ENCODE assay signal across 36 mouse cellular contexts in genomic region chr8:47957560-47957959, GRCm38 (mm10).
"Had no signal": no experiment of that assay in that cellular context is flagged by ENCODE, and none has a peak within 500 bp of the region (broad histone marks: within the 10 kb centered on the region; RNA-seq: fewer than 3 reads in every experiment).

No protein-coding gene starts in this region.

- H3K9ac ChIP-seq: heart, embryonic 12.5 days; heart, embryonic 13.5 days; heart, embryonic 15.5 days; hindbrain, embryonic 12.5 days; hindbrain, embryonic 13.5 days; hindbrain, embryonic 14.5 days; hindbrain, embryonic 15.5 days; intestine, embryonic 15.5 days; kidney, embryonic 15.5 days had no signal

- DNase-seq: heart, adult 18-20 months; heart, adult 2 months; heart, postnatal 10 days; heart, postnatal 14 days; heart, postnatal 36 days; heart, postnatal 4 days; kidney, adult 11 months; kidney, adult 18-20 months; kidney, adult 2 months; kidney, adult 8-10 months; kidney, adult 9 months; kidney, postnatal 10 days; kidney, postnatal 14 days; kidney, postnatal 25 days; kidney, postnatal 36 days; kidney, postnatal 4 days; layer of hippocampus, adult 9-11 months had no signal

- ATAC-seq: hindbrain, embryonic 16.5 days; hindbrain, postnatal 0 days; inflammation-experienced regulatory T-cells, adult 6 months; intestine, embryonic 15.5 days; intestine, embryonic 16.5 days; intestine, postnatal 0 days had no signal

- H3K36me3 ChIP-seq: heart, embryonic 10.5 days; heart, embryonic 12.5 days; heart, embryonic 13.5 days; heart, embryonic 15.5 days; hindbrain, embryonic 10.5 days; hindbrain, embryonic 12.5 days; hindbrain, embryonic 13.5 days; hindbrain, embryonic 15.5 days; intestine, embryonic 15.5 days; kidney, embryonic 15.5 days had no signal

- H3K4me3 ChIP-seq: heart, adult 2 months; heart, embryonic 10.5 days; heart, embryonic 12.5 days; heart, embryonic 13.5 days; heart, embryonic 15.5 days; hindbrain, embryonic 10.5 days; hindbrain, embryonic 12.5 days; hindbrain, embryonic 13.5 days; hindbrain, embryonic 15.5 days; intestine, embryonic 15.5 days; kidney, embryonic 15.5 days; layer of hippocampus, adult 2 months had no signal

- H3K4me2 ChIP-seq: heart, embryonic 11.5 days; heart, embryonic 12.5 days; heart, embryonic 13.5 days; heart, embryonic 15.5 days; hindbrain, embryonic 12.5 days; hindbrain, embryonic 13.5 days; hindbrain, embryonic 14.5 days; hindbrain, embryonic 15.5 days; intestine, embryonic 15.5 days; kidney, embryonic 15.5 days had no signal

- H3K27me3 ChIP-seq: heart, embryonic 12.5 days; heart, embryonic 13.5 days; heart, embryonic 15.5 days; hindbrain, embryonic 12.5 days; hindbrain, embryonic 13.5 days; hindbrain, embryonic 15.5 days; intestine, embryonic 15.5 days; kidney, embryonic 15.5 days had no signal

- H3K27ac ChIP-seq: heart, adult 2 months; heart, embryonic 10.5 days; heart, embryonic 13.5 days; heart, embryonic 15.5 days; hindbrain, embryonic 10.5 days; hindbrain, embryonic 12.5 days; hindbrain, embryonic 13.5 days; hindbrain, embryonic 14.5 days; hindbrain, embryonic 15.5 days; hindbrain, postnatal 0 days; intestine, embryonic 15.5 days; kidney, embryonic 15.5 days; kidney, postnatal 0 days; layer of hippocampus, adult 2 months had no signal

- H3K9me3 ChIP-seq: heart, embryonic 10.5 days; heart, embryonic 12.5 days; heart, embryonic 13.5 days; heart, embryonic 15.5 days; hindbrain, embryonic 10.5 days; hindbrain, embryonic 12.5 days; hindbrain, embryonic 13.5 days; hindbrain, embryonic 15.5 days; intestine, embryonic 15.5 days; kidney, embryonic 15.5 days had no signal
